Mouse (Mus musculus) C2C12 (cell line): ENCODE measurements around the gene Zbtb46. TPM values are rescaled to one million over a fixed set of nuclear protein-coding genes. Genes with fewer than 3 reads are reported as not detected.

Experiments used
- H3K27me3 ChIP-seq: one replicate; pipeline ENCODE4 v1.6.1; 2011; ENCODE audit not compliant: control insufficient read depth, insufficient read depth, insufficient read length
- H3K36me3 ChIP-seq: one replicate; pipeline ENCODE4 v1.6.1; 2011; ENCODE audit not compliant: control insufficient read depth, insufficient read depth
- H3K4me3 ChIP-seq: one replicate; pipeline ENCODE4 v1.5.1; 2011; ENCODE audit warnings: mild to moderate bottlenecking, control low read depth; ENCODE audit not compliant: poor library complexity, insufficient read depth, severe bottlenecking
- H3K79me2 ChIP-seq: one replicate; pipeline ENCODE4 v1.6.1; 2011; ENCODE audit not compliant: control insufficient read depth, insufficient read depth
- H3K79me3 ChIP-seq: one replicate; pipeline ENCODE4 v1.6.1; 2011; ENCODE audit warnings: low read depth, control low read depth
- H3ac ChIP-seq: one replicate; pipeline ENCODE3; 2011; ENCODE audit warnings: low read depth; ENCODE audit not compliant: control insufficient read depth, insufficient read length
- CEBPB ChIP-seq: IDR thresholded peaks from one replicate; pipeline ENCODE4 v1.6.1; 2011; ENCODE audit warnings: low read depth, mild to moderate bottlenecking, control low read depth, moderate library complexity
- CTCF ChIP-seq: IDR thresholded peaks from one replicate; pipeline ENCODE4 v1.5.1; 2011; ENCODE audit not compliant: control insufficient read depth, insufficient read depth, insufficient read length
- FOSL1 ChIP-seq: IDR thresholded peaks from one replicate; pipeline ENCODE4 v1.8.0; 2011; ENCODE audit warnings: mild to moderate bottlenecking, low read length; ENCODE audit not compliant: poor library complexity, insufficient read depth, severe bottlenecking
- MAX ChIP-seq: IDR thresholded peaks from one replicate; pipeline ENCODE4 v1.6.1; 2011; ENCODE audit warnings: mild to moderate bottlenecking, control low read depth
- MYOD1 ChIP-seq: IDR thresholded peaks from one replicate; pipeline ENCODE4 v1.6.1; 2011; ENCODE audit warnings: low read depth; ENCODE audit not compliant: control insufficient read depth, insufficient read length
- MYOG ChIP-seq: IDR thresholded peaks from one replicate; pipeline ENCODE4 v1.6.1; 2011; ENCODE audit not compliant: control insufficient read depth, insufficient read length; ENCODE audit errors: extremely low read depth
- USF1 ChIP-seq: IDR thresholded peaks from one replicate; pipeline ENCODE4 v1.6.1; 2011; ENCODE audit warnings: low read depth, mild to moderate bottlenecking, control low read depth, moderate library complexity
- polyA plus RNA-seq: library from polyadenylated mRNA; unstranded; fragments of >200 nt; fragmentation: generic; extraction: Trizol; gene quantifications from one replicate; pipeline ENCODE4 v1.2.1, GENCODE M21; 2012; ENCODE audit warnings: missing spikeins

The Zbtb46 gene
- polyA plus RNA-seq, 1 experiment, result 0.68 TPM

DNA sequence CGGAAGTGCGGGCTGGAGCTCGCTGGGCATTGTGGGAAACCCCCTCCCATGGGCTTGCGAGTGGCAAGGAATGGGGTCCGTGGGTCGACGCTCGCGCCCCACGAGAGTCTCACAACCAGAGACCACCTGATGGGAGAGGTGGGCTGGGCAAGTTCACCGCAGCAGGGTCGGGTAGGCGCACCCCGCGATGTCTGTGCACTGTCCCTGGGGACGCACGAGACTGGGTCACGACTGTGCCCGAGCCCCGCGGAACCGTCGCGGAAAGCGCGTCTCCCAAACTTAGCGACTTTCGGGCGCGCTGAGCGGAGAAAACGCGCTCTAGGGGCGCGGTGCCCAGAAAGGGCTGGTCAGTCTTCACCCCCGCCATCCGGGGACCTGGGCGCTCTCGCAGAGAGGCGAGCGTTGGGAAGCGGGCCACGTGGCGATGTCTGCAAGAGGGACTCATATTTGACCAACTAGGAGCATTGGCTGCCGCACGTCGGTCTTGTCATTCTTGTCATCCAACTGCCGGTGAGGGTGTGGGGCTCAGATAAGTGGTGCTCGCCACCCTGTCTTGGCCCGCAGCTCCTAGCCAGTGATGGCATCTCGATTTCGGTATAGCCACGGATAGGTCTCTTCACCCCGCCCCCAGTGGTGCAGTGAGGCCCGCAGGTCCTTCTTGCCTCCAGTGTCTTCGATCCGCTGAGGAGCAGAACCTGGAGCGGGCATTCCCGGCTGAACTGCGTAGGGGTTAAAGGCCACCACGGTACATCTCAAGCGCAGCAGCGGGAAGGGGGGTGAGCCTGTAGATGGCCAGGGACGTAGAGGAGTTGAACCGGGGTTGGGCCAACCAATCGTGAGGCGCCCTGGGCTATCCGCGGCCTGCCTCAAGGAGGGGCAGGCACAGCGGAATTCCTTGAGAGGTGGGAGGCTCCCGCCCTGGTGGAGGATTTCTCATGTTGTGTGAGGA lies 721 bp upstream of the Zbtb46 start:
- Histone ChIP-seq H3K79me3 (no peaks in the 10 kb centered on the region), H3K36me3 (no peaks in the 10 kb centered on the region), H3K27me3 (peaks cover 64% of the 10 kb centered on the region), H3K4me3 (peak overlapping the region; percentile 21), H3ac (peak overlapping the region; percentile 76), H3K79me2 (no peaks in the 10 kb centered on the region)
- TF ChIP-seq FOSL1, result no peak
- TF ChIP-seq MYOD1, result no peak
- no peak for TF ChIP-seq CTCF
- TF ChIP-seq USF1, result no peak
- peak; percentile 33 for TF ChIP-seq MAX
- no peak for TF ChIP-seq CEBPB
- no peak for TF ChIP-seq MYOG

DNA sequence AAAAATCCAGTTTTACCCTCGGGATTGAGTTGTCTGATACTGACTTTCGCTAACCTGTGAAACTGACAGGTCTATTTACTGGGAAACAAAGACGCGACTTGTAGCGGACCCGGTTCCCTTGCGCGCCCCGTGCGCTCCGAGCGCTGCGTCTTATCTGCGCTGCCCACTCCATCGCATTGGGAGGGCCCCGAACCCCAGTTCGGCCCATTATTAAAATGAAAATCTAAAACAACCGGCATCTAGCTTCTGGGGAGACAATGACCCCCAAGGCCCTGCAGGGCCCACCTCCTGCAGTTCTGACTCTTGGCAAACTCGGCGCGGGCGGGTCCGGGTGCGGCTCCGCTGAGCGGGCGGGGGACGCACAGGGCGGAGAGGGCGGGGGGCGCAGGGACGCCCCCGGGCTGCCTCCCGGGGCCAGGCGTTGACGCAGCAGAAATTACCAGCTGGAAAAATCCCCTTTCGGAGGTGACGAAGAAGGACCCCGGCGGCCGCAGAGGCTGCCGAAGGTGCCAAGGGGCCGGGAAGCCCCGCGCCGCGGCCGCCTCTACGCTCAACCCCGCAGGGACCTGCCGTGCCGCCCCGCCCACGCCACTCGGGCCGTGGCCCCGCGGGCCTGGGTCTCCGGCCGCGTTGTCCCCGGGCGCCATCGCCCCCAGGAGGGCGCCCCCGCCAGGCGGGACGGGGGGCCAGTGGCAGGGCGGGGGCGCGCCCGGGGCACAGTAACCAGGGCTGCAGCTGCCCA lies 644 bp downstream of the Zbtb46 start:
- Histone ChIP-seq H3K79me2 (no peaks in the 10 kb centered on the region), H3K79me3 (no peaks in the 10 kb centered on the region), H3ac (peak overlapping the region; percentile 52), H3K4me3 (peak overlapping the region; percentile 31), H3K27me3 (peaks cover 55% of the 10 kb centered on the region), H3K36me3 (no peaks in the 10 kb centered on the region)
- TF ChIP-seq CTCF, result peak; percentile 22
- no peak for TF ChIP-seq MAX

DNA sequence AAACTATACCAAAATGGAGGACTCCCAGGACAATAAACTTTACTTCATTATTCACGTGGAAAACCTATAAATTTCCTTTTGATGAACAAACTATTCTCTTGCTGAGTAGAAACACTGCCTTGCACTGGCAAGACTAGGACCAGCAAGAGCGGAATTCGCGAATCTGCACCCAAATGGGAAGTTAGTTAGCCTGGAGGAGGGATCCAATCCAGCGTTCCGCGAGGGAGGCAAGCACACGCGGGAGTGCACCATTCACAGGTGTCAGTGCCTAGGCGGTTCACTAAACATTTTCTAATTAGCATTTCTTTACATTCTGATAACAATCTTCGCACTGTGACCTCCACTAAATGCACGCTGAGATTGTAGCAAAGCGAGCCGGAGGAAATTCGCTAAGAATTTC lies 1.4 kb downstream of the Zbtb46 start:
- Histone ChIP-seq H3K79me2 (no peaks in the 10 kb centered on the region), H3ac (no peak overlapping the region), H3K79me3 (no peaks in the 10 kb centered on the region), H3K27me3 (peaks cover 47% of the 10 kb centered on the region), H3K36me3 (no peaks in the 10 kb centered on the region), H3K4me3 (no peak overlapping the region)
- TF ChIP-seq MYOD1, result no peak
- no peak for TF ChIP-seq USF1
- TF ChIP-seq MAX, result no peak
- no peak for TF ChIP-seq MYOG
- no peak for TF ChIP-seq FOSL1
- TF ChIP-seq CEBPB, result no peak
- no peak for TF ChIP-seq CTCF

DNA sequence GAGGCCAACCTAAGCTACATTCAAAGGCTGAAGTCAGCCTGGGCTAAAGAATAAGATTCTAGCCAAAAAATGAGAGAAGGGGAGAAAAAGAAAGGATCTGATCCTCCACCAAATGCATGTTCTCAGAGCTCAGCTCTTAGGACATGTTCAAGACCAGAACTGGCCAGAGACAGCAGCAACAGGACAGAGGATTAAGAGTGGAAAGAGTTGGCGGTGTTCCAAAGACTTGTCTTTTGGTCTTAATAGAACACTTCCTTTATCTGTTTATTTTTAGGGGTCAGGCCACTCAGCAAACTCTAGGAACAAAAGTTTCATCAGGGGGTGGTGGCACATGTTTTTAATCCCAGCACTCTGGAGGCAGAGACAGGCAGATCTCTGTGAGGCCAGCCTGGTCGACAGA lies 3.3 kb downstream of the Zbtb46 start:
- H3K79me3 ChIP-seq, result no peaks in the 10 kb centered on the region
- H3K27me3 ChIP-seq, result peaks cover 37% of the 10 kb centered on the region
- H3K4me3 ChIP-seq, result no peak overlapping the region
- H3ac ChIP-seq, result no peak overlapping the region
- TF ChIP-seq USF1, result no peak
- no peaks in the 10 kb centered on the region for H3K79me2 ChIP-seq
- H3K36me3 ChIP-seq, result no peaks in the 10 kb centered on the region

DNA sequence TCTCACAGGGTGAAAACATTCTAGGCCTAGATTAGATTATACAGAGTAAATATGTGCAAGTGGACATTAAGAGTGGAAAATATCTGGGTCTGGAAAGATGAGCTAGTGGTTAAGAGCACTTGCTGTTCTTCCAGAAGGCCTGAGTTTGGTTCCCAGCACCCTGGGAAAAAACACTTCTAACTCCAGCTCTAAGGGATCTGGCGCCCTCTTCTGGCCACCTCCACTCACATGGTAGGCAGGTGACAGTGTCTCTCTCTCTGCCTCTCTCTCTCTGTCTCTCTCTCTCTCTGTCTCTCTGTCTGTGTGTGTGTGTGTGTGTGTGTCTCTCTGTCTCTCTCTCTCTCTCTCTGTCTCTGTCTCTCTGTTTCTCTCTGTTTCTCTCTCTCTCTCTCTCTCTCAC lies 6.0 kb downstream of the Zbtb46 start:
- H3K27me3 ChIP-seq, result peaks cover 16% of the 10 kb centered on the region
- no peaks in the 10 kb centered on the region for H3K79me2 ChIP-seq
- H3K4me3 ChIP-seq, result no peak overlapping the region
- H3K36me3 ChIP-seq, result no peaks in the 10 kb centered on the region
- H3ac ChIP-seq, result no peak overlapping the region
- TF ChIP-seq MAX, result no peak
- TF ChIP-seq USF1, result no peak
- TF ChIP-seq CTCF, result no peak
- TF ChIP-seq MYOG, result no peak
- TF ChIP-seq CEBPB, result no peak
- TF ChIP-seq FOSL1, result no peak
- no peak for TF ChIP-seq MYOD1
- no peaks in the 10 kb centered on the region for H3K79me3 ChIP-seq

DNA sequence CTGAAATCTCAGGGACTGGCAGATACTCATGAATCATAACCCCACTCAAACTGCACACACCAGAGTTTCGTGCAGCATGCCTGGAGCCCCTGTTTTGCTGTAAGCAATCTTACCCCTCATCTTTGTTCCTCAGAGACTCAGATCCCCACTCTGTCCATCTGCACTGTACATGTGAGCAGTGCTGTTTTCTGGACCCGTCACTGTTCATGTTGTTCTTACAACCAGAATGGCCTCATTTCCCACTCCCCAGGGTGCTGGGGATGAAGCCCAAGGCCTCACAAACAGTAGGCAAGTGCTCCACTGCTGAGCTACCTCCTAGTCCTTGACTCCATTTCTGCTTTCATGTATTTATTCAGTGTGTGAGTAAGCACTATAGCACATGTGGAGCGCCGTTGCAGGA lies 7.0 kb downstream of the Zbtb46 start:
- Histone ChIP-seq H3K79me3 (no peaks in the 10 kb centered on the region), H3ac (no peak overlapping the region), H3K79me2 (no peaks in the 10 kb centered on the region), H3K36me3 (no peaks in the 10 kb centered on the region), H3K27me3 (peaks cover 9% of the 10 kb centered on the region), H3K4me3 (no peak overlapping the region)
- TF ChIP-seq CTCF (no peak), FOSL1 (no peak), MAX (no peak), CEBPB (no peak)
